Mouse (Mus musculus) urinary bladder, adult 2 months (tissue): ENCODE data around the gene Snrpe. TPM values are rescaled to one million over a fixed set of nuclear protein-coding genes. Genes with fewer than 3 reads are reported as not detected.

Source experiments
- DNase-seq: peaks from one replicate; pipeline ENCODE4 v3.0.0; 2022; ENCODE audit warnings: low spot score
- polyA plus RNA-seq: library from polyadenylated mRNA; depleted of rRNA; stranded (reverse); fragments of >200 nt; gene quantifications from 2 replicates; pipeline ENCODE4 v1.2.3, GENCODE M21; 2012; rRNA removed

Gene Snrpe
- polyA plus RNA-seq = 135 and 175 TPM in 2 replicates

DNA sequence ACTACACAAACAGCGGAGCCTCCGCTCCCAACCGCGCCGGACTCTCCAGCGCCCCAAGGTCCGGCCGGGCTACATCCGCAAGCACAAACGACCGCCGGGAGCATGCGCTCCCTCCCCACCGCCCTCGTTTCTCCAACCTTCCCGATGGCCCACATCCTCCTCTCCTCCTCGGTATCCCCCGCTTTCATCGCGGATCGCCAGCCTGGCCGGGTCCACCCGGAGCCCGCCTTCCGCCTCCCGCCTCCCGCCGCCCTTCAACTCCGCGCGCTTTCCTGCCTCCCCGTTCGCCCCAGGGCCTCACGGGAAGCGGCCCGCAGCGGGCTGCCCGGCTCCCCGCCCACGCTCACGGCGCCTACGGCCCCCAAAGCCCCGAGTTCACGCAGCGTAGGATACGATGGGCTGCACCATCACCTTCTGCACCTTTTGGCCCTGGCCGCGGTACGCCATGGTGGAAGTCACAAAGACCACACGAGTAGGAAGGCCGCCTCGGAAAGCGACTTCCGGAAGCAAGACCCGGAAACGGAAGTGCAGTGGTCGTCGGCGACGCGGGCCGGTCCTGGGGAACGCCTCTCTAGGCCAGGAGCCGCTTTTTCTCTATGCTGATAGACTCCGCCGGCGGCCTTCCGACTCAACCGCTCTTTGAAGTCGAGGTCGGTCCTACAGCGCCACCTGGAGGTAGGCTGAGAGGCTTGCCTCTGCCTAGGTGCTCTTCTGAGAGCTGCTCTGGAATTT lies at the start of gene Snrpe:
Gene Snrpe, minus strand, starts transcription at position 521 of the 732 bp plus-strand sequence.
- DNase-seq = peak; percentile 88

- DNase-seq = no peak
These were observed 48.8 kb upstream of the Snrpe start for GRCm38 (mm10) chr1:133658878-133659277.

DNA sequence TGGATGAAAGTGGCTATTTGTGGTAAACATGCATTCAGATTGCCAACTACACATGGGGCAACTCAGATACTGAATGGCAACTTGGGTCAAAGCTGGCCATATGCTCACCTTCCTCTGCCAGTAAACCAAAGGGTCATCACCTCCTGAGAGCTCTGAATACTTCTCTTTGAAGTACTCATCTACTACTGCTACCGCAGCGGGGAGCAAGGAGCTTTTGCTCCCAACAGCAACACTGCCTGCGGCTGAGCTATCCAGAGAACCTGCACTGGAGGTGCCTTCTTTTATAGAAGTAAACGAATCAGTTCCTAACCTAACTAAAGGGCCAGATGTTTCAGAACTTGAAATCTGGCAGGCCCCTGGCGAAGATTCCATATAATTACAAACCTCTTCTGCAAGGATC lies 46.7 kb upstream of the Snrpe start:
- no peak for DNase-seq

DNA sequence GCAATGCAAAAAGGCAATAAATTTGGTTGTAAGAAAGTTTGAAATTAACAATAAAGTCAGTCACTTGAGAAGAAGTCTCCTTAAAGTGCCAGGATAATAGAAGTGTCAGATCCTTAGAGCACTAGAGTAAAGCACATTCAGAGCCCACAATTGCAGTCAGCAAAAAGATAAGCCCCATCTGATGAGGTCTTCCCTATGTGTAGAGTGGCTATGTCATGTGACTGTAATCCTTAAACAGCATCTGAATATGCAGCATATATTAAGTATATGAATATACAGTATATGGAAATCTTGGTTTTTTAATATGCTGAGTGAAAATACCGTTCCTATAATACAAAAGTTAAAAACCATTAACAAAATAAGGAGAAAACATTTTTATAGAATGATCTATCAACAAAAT lies 42.9 kb upstream of the Snrpe start:
- no peak for DNase-seq

DNA sequence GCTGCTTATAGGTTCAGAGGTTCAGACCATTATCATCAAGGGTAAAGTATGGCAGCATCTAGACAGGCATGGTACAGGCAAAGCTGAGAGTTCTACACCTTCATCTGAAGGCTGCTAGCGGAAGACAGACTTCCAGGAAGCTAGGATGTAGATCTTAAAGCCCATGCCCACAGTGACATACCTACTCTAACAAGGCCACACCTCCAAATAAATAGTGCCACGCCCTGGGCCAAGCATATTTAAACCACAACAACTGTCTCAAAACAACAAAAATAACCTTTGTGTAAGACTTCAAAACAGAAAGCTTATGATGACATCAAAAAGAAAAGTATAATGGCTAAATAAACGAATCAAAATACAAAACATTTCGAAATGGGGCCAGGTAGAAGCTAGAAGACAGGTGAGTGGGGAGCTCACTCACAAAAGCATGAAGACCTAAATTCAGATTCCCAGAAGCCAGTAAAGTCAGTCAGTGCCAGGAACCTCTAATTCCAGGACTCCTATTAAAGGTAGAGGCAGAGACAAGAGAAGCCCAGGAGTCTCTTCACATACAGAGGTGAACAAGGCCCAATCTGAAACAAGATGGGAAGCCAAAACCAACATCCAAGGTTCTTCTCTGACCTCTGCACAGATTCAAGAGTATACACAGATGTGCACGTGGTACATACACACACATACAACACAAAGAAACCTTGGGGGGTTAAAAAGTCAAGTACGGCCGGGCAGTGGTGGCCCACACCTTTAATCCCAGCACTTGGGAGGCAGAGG lies 40.4 kb upstream of the Snrpe start:
- no peak for DNase-seq

DNA sequence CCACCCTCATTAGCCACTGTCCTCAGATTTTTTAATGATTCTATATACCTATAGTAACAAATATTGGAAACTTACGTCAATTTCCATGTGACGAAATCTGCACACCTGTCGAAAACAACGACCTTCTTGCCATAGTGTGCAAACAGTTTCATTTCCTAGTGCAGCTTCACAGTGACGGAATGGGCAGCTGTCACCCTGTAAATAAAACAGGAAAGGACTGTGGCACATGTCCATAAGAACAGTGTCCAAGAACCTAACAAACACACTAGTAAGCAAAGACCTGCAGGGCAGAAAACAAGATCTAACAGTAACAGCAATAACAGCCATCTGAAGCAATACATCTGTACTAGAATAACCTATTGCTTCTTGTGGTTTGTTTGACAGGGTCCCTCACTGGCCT lies 35.6 kb upstream of the Snrpe start:
- no peak for DNase-seq

GRCm38 (mm10) chr1:133641163-133641562 lies 31.1 kb upstream of the Snrpe start:
- no peak for DNase-seq

DNA sequence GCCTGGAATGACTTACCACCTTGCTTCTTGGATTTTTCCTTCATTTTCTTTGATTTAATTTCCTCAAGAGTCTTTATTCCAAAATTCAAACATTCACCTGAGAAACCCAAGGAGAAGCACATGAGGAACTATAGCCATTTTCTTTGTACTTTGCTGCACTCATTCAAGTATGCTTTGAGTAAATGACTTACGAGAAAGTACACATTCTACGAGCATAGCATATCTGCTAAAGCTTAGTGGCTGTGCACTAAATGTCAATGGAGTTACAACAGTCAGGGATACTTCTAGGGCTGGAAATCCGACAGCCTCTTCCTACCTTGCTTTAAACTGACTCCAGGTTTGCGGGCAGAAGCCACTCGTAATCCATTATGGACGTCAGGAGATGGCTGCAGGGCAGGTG lies 28.4 kb upstream of the Snrpe start:
- no peak for DNase-seq

DNA sequence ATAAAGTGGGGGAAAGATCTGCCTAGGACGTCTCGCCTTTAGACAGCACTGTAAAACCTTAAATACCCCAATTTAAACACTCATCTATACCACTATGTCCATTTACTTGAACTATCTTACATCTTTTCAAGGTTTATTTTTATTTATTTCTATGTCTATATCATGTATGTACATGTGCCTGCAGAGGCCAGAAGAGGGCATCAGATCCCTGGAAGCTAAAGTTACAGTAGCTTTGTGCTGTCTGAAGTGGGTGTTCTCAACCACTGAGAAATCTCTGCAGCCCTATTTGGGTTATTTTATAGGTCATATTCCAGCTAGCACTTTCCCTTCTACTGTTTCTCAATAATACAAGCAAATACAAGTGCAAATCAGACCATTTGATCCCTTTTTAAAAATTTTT lies 22.1 kb upstream of the Snrpe start:
- DNase-seq = no peak

DNA sequence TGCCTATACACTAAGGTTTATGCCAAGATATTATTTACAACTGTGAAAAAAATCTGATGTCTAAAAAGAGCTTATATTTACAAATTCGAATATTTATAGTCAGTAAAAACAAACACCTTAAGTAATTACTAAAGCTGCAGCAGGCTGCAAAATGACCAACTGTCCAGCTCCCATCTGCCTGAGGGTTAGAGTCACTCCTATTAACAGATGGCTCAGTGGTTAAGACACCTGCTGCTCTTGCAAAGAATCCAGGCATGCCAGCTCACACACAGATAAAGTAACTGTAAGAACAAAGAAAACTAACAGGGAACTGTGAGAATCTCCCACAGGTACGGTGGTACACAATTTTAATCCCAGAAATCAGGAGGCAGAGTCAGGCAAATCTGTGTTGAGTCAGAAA lies 15.0 kb upstream of the Snrpe start:
- no peak for DNase-seq

- no peak for DNase-seq
These were observed 8.2 kb upstream of the Snrpe start for GRCm38 (mm10) chr1:133618311-133618710.

DNA sequence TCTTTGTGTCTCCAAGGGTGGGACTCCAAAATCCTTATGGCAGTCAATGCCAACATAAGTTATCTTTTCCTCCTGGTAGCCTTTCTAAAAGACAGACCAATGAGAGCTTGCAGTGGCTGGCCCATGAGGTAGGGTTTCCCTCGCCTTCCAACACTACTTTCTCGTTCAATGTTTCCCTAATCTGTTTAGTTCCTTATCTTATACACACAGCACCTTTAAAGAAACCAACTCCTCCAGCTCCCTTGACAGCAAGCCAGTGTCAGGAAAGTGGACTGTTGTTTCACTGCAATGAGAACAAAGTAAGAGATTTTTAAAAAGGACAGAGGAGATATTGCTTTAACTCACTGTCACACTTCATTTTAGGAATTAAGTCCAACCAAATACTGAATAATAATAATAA lies 7.8 kb upstream of the Snrpe start:
- no peak for DNase-seq

DNA sequence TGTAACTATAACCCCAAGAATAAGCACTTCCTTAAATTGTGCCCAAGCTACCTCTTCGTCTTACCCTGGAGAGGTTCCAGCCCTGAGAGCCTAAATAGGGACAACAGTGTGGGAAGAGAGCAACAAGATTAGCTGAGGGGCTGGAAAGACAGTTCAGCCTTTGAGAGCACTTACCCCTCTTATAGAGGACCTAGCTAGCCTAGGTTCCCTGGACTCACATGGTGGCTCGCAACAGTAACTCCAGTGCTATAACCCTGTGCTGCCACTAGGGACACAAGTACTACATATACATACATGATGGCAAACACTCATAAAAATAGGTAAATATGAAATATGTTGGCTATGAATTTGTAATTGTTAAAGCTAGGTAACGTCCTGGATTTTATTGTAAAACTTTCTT lies 3.7 kb upstream of the Snrpe start:
- no peak for DNase-seq

- DNase-seq = no peak
These were observed 1.3 kb upstream of the Snrpe start for GRCm38 (mm10) chr1:133611436-133611835.

GRCm38 (mm10) chr1:133610601-133611000 lies 510 bp upstream of the Snrpe start:
- DNase-seq = no peak

DNA sequence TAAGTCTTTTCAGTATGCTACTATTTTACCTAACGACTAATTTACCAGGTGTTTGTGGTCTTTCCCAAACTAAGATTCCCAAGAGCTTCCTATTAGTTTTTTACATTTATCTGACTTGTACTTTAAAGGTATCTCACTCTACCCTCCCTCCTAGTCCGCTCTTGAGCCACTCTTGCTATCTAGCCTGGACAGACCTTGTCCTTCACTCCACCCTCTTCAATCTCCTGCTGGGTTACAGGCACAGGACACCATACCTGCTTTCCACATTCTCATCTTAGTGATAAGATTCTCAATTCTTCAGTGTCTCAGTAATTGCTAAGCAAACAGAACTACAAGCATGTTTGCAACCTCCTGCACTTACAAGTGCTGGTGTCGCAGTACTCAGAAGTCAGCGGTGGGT lies 6.9 kb downstream of the Snrpe start:
- no peak for DNase-seq

DNA sequence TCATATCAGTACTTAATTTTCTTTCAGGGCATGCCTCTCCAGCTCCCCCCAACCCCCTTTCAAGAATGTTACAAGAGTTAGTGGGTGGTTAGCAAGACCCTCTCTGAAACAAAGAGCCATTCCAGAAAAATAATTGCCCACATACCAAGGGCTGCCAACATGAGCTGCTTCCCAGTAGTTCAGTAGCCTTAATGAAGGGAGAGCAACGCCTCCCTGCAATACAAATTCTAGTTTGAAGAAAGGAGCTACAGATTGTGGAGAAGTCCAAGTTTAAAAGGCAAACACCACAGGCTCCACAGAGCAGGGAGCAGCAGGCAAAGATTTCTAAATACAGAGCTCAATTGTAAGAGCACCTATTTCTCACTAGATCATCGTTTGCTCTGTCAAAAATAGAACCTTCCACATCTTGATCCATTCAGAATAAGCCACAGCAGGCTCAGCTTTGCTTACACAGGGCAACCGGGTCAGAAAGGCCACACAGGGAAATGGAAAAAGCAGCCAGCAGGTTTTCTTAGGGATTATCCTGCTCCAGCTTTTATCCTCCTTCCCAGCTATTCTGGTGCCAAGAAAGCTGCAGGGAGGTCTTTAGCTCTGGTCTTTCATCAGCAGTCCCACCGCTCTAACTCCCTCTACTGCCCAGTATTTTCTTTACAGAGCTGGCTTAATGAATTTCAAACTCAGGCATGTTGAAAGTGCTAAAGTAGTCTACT lies 13.6 kb downstream of the Snrpe start:
- no peak for DNase-seq

- no peak for DNase-seq
These were observed 24.0 kb downstream of the Snrpe start for GRCm38 (mm10) chr1:133585995-133586537.

DNA sequence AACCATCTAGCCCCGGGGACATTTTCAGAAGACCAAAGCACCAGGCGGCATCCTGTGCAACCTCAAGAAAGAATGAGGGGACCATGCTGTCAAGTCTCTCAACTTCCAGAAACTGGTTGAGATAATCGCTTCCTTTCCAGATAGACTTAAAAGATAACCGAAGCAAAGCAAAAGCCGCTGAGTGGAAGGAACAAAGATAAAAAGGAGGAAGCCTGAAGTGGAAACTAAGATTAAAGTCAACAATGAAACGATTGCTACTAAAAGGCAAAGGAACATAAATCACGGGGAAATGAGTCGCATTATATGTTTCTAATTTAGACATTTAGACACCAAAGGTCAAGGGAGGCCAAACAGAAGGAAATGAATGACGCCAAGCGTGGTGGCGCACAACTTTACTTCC lies 38.8 kb downstream of the Snrpe start:
- DNase-seq = no peak
